Mouse (Mus musculus) heart, postnatal 25 days (tissue): ENCODE results near the gene Gcnt3. TPM values are rescaled to one million over a fixed set of nuclear protein-coding genes. Genes with fewer than 3 reads are reported as not detected.

Experiments
- total RNA-seq, 2 experiments: library from RNA; stranded (reverse); gene quantifications; 2 replicates each; pipeline ENCODE4 v1.2.3; 2021

Gene Gcnt3
- total RNA-seq, 2 experiments from 2014 or later: 0.08 TPM; not detected in 1

Other genes starting within 250 kb of the Gcnt3 start
- 100 to 1,000 TPM in 1 of 2 experiments, 10 to 100 TPM in 1; 97.7 to 108 TPM for gene Bnip2, start 48.6 kb downstream of the Gcnt3 start, total RNA-seq
- gene Gtf2a2, start 25.5 kb downstream of the Gcnt3 start, total RNA-seq: 10 to 100 TPM; 51.3 to 58.7 TPM
- gene Fam81a, start 104.5 kb upstream of the Gcnt3 start, total RNA-seq: 10 to 100 TPM; 35.8 to 41.9 TPM
- gene Myo1e, start 169.3 kb upstream of the Gcnt3 start, total RNA-seq: 10 to 100 TPM; 10.6 to 12.2 TPM